Mouse (Mus musculus) myocyte (in vitro differentiated cells): Measurements from ENCODE around the gene Lamc2. TPM values are rescaled to one million over a fixed set of nuclear protein-coding genes. Genes with fewer than 3 reads are reported as not detected.

Experiments
- H3K27me3 ChIP-seq: one replicate; pipeline ENCODE4 v1.6.1; 2011; ENCODE audit not compliant: control insufficient read depth, insufficient read depth, insufficient read length
- H3K36me3 ChIP-seq: one replicate; pipeline ENCODE4 v1.6.1; 2011; ENCODE audit not compliant: control insufficient read depth, insufficient read depth
- H3K4me2 ChIP-seq: one replicate; pipeline ENCODE4 v1.6.1; 2011; ENCODE audit warnings: low read depth, control low read depth
- H3K4me3 ChIP-seq: one replicate; pipeline ENCODE4 v1.5.1; 2011; ENCODE audit warnings: mild to moderate bottlenecking, control low read depth, moderate library complexity
- H3K79me2 ChIP-seq: one replicate; pipeline ENCODE4 v1.6.1; 2011; ENCODE audit not compliant: control insufficient read depth, insufficient read depth
- H3ac ChIP-seq: one replicate; pipeline ENCODE4 v1.6.1; 2011; ENCODE audit not compliant: control insufficient read depth, insufficient read length
- CEBPB ChIP-seq: IDR thresholded peaks from 2 replicates; pipeline ENCODE4 v1.6.1; 2011; ENCODE audit warnings: mild to moderate bottlenecking, moderate library complexity; ENCODE audit not compliant: poor library complexity, insufficient read depth, severe bottlenecking
- E2F4 ChIP-seq: IDR thresholded peaks from one replicate; pipeline ENCODE4 v1.6.1; 2011; ENCODE audit warnings: mild to moderate bottlenecking, control low read depth, moderate library complexity; ENCODE audit not compliant: insufficient read depth
- MAX ChIP-seq: IDR thresholded peaks from one replicate; pipeline ENCODE4 v1.6.1; 2011; ENCODE audit warnings: low read depth, mild to moderate bottlenecking, control low read depth
- MYOD1 ChIP-seq, 3 experiments: IDR thresholded peaks; one replicate each; pipeline ENCODE4 v1.6.1; 2011; ENCODE audit warnings: control low read depth in 2 of 3, low read depth in 2 of 3, mild to moderate bottlenecking in 2 of 3, moderate library complexity in 1 of 3; ENCODE audit not compliant: insufficient read length in 2 of 3, control insufficient read depth in 1 of 3
- MYOG ChIP-seq, 3 experiments: IDR thresholded peaks; one replicate each; pipeline ENCODE4 v1.6.1; 2011; ENCODE audit warnings: control low read depth in 2 of 3, low read depth in 2 of 3, mild to moderate bottlenecking in 2 of 3; ENCODE audit not compliant: insufficient read length in 2 of 3, control insufficient read depth in 1 of 3, insufficient read depth in 1 of 3
- POLR2A ChIP-seq: IDR thresholded peaks from one replicate; pipeline ENCODE4 v1.6.1; 2011; ENCODE audit warnings: low read depth, mild to moderate bottlenecking, control low read depth, moderate library complexity; ENCODE audit not compliant: insufficient read length
- POLR2AphosphoS2 ChIP-seq: IDR thresholded peaks from one replicate; pipeline ENCODE4 v1.6.1; 2011; ENCODE audit warnings: low read depth, control low read depth; ENCODE audit not compliant: insufficient read length
- REST ChIP-seq: IDR thresholded peaks from one replicate; pipeline ENCODE4 v1.6.1; 2011; ENCODE audit warnings: mild to moderate bottlenecking, control low read depth, moderate library complexity; ENCODE audit not compliant: insufficient read depth, insufficient read length
- SRF ChIP-seq: IDR thresholded peaks from one replicate; pipeline ENCODE4 v1.6.1; 2011; ENCODE audit warnings: low read depth; ENCODE audit not compliant: control insufficient read depth, insufficient read length
- TCF12 ChIP-seq: IDR thresholded peaks from one replicate; pipeline ENCODE4 v1.6.1; 2011; ENCODE audit warnings: mild to moderate bottlenecking, control low read depth; ENCODE audit not compliant: poor library complexity, insufficient read depth, severe bottlenecking
- TCF3 ChIP-seq: IDR thresholded peaks from one replicate; pipeline ENCODE4 v1.6.1; 2011; ENCODE audit warnings: low read depth, control low read depth; ENCODE audit not compliant: insufficient read length
- USF1 ChIP-seq: IDR thresholded peaks from one replicate; pipeline ENCODE4 v1.6.1; 2011; ENCODE audit warnings: low read depth, mild to moderate bottlenecking, control low read depth, moderate library complexity
- polyA plus RNA-seq: library from polyadenylated mRNA; unstranded; fragments of >200 nt; fragmentation: generic; extraction: Trizol; gene quantifications from one replicate; pipeline ENCODE4 v1.2.1, GENCODE M21; 2012; ENCODE audit warnings: missing spikeins

The Lamc2 gene
- polyA plus RNA-seq, 1 experiment: 10.2 TPM

DNA sequence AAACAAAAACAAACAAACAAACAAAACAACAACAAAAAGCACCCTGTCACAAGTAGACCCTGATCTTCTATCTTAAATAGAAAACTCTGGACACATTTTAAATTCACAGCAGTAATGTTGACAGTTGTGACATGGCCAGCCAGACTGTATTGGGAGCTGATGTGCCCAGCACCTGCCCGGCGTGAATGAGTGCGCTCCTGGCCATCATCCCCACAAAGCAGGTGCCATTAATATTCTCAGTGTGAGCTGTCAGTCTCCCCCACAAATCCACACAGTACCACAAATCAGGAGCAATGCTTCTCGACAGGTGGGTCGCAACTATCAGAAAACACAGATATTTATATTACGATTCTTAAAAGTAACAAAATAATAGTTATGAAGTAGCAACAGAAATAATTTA is 6.7 kb upstream of the Lamc2 start:
- TF ChIP-seq MYOD1 (IDR thresholded peaks at IDR 0.05; ENCODE audit: control insufficient read depth in 1 of 3, insufficient read length in 2 of 3, low read depth in 2 of 3) (peak in 1 of 3 experiments; percentile 51), TCF3 (no peak), REST (no peak)

DNA sequence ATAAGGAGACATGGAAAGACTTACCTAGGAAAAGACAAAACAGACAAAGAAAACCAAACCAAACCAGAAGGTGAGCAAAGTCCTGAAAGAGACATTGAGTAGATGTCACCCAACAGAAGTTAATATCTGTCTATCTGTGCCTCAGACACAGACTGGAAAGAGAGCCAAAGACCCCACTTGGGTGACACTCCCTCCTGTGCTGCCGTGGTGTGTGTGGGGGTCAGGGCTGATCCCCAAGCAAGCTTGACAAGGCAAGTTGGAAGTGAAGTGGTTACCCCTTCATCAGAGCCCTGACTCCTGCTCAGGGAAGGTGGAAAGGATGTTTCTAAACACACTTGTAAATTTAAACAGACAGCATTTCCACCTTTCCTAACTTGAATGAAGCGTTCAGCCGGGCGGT is 6.1 kb upstream of the Lamc2 start:
- no peaks in the 10 kb centered on the region for H3K27me3 ChIP-seq
- no peak overlapping the region for H3K4me2 ChIP-seq
- H3ac ChIP-seq: no peak overlapping the region
- H3K79me2 ChIP-seq: no peaks in the 10 kb centered on the region
- no peak overlapping the region for H3K4me3 ChIP-seq
- TF ChIP-seq POLR2A: no peak
- no peak for TF ChIP-seq E2F4
- no peak for TF ChIP-seq CEBPB
- no peak for TF ChIP-seq REST
- no peak for TF ChIP-seq TCF12
- no peak for TF ChIP-seq MYOD1 (IDR thresholded peaks at IDR 0.05; ENCODE audit: control insufficient read depth in 1 of 3, insufficient read length in 2 of 3, low read depth in 2 of 3)
- no peak for TF ChIP-seq POLR2AphosphoS2
- no peak for TF ChIP-seq SRF
- no peak for TF ChIP-seq USF1
- TF ChIP-seq MYOG (IDR thresholded peaks at IDR 0.05; ENCODE audit: control insufficient read depth in 1 of 3, insufficient read depth in 1 of 3, insufficient read length in 2 of 3, low read depth in 2 of 3): no peak
- TF ChIP-seq MAX: no peak
- no peak for TF ChIP-seq TCF3
- H3K36me3 ChIP-seq: no peaks in the 10 kb centered on the region

More for the DNA sequence above, 6.7 kb upstream of the Lamc2 start:
- no peaks in the 10 kb centered on the region for H3K36me3 ChIP-seq
- no peak overlapping the region for H3ac ChIP-seq
- no peak overlapping the region for H3K4me3 ChIP-seq
- no peaks in the 10 kb centered on the region for H3K27me3 ChIP-seq
- no peak overlapping the region for H3K4me2 ChIP-seq
- no peaks in the 10 kb centered on the region for H3K79me2 ChIP-seq

DNA sequence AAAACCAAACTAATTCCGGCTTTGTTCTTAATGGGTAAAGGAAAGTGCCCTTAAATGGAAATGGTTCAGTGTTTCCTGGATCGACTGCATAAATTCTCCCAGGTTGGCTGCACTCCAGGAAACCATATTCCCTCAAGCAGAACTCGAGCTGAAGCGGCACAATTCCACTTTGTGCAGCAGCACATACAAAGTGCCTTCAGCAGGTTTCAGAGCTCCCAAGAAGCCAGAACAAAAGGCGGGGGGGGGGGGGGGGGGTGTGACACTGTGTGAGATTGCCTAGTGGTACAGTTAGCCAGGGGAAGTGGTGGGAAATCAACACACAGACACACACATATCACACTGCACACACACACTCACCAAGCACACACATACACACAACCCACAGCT is 5.7 kb upstream of the Lamc2 start:
- H3K4me3 ChIP-seq: no peak overlapping the region
- H3K4me2 ChIP-seq: no peak overlapping the region
- no peaks in the 10 kb centered on the region for H3K27me3 ChIP-seq
- H3K79me2 ChIP-seq: no peaks in the 10 kb centered on the region
- no peak for TF ChIP-seq MYOD1 (IDR thresholded peaks at IDR 0.05; ENCODE audit: control insufficient read depth in 1 of 3, insufficient read length in 2 of 3, low read depth in 2 of 3)
- TF ChIP-seq E2F4: no peak
- no peak for TF ChIP-seq CEBPB
- no peak for TF ChIP-seq REST
- TF ChIP-seq POLR2A: no peak
- no peak for TF ChIP-seq SRF
- TF ChIP-seq POLR2AphosphoS2: no peak
- TF ChIP-seq MAX: no peak
- TF ChIP-seq TCF3: no peak
- H3K36me3 ChIP-seq: no peaks in the 10 kb centered on the region
- H3ac ChIP-seq: no peak overlapping the region

DNA sequence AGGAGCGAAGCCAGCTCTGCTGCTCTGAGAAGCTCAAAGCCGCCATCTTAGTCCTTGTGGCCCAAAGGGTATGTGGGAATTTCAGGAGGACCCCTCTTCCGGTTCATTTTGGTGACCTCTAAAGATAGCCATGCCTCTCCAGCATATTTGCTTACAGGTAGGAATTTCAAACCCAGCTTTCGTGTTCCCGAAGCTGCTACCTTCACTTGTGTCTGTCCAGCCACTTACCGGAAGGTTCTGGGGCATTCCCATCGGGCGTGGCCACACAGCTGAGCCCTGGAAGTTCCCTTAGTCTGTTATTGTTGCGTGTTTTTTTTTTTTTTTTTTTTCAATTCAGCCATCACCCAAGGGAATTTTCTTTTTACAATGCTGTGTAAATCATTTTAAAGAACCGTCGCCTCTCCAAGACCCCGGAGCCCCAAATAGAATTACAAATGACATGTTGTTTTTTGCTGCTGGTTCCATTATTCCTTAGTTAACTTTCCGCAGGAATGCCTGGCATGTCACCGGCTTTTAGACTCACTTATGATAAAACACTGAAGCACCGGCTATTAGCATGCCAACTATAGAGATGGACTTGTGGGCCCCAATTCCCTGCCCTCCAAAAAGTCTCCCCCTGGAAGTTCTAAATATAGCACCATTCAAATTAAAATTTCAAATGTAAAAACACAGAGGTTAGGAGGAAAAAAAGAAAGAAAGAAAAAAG is 5.1 kb upstream of the Lamc2 start:
- Histone ChIP-seq H3K36me3 (no peaks in the 10 kb centered on the region), H3K79me2 (no peaks in the 10 kb centered on the region), H3K4me2 (no peak overlapping the region), H3K4me3 (no peak overlapping the region), H3ac (no peak overlapping the region), H3K27me3 (no peaks in the 10 kb centered on the region)
- TF ChIP-seq MYOG (IDR thresholded peaks at IDR 0.05; ENCODE audit: control insufficient read depth in 1 of 3, insufficient read depth in 1 of 3, insufficient read length in 2 of 3, low read depth in 2 of 3) (peak in 1 of 3 experiments; percentile 31), MAX (no peak), POLR2A (no peak)

DNA sequence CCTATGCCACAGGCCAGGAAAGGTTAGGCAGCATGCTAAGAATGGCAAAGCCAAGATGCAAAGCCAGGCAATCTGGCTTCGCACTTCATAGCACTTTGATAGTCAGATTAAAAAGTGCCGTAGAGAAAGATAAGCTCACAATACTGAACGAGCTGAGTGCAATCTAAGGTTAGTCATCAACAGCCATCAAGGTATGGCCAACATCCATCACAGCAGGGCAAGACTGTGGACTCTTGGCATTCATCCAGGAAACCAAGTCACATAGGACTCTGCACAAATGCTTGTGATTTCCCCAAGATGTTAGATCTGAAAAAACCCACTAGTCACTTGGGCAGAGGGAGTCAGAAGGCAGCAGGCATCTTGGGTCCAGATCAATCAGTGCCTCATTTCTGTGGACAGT is 1.8 kb upstream of the Lamc2 start:
- Histone ChIP-seq H3K4me3 (no peak overlapping the region), H3K27me3 (no peaks in the 10 kb centered on the region), H3K36me3 (no peaks in the 10 kb centered on the region), H3K4me2 (no peak overlapping the region), H3ac (no peak overlapping the region), H3K79me2 (no peaks in the 10 kb centered on the region)
- TF ChIP-seq MAX (no peak), POLR2A (no peak), CEBPB (no peak), POLR2AphosphoS2 (no peak), TCF3 (no peak), MYOG (IDR thresholded peaks at IDR 0.05; ENCODE audit: control insufficient read depth in 1 of 3, insufficient read depth in 1 of 3, insufficient read length in 2 of 3, low read depth in 2 of 3) (no peak), REST (no peak), TCF12 (no peak), MYOD1 (IDR thresholded peaks at IDR 0.05; ENCODE audit: control insufficient read depth in 1 of 3, insufficient read length in 2 of 3, low read depth in 2 of 3) (no peak), SRF (no peak), USF1 (no peak), E2F4 (no peak)
